Mouse (Mus musculus) gonadal fat pad, adult 2 months (tissue): Measurements from ENCODE around the gene Ctnna3. TPM values are rescaled to one million over a fixed set of nuclear protein-coding genes. Genes with fewer than 3 reads are reported as not detected.
"Not testable (repeated sequence)": the region's sequence is repeated elsewhere in the genome, so short reads cannot be mapped to it uniquely, and the experiment has no call there.

Experiments
- DNase-seq: peaks from one replicate; pipeline ENCODE4 v3.0.0-alpha.2; 2012; ENCODE audit warnings: low read depth
- polyA plus RNA-seq: library from polyadenylated mRNA; depleted of rRNA; stranded (reverse); fragments of >200 nt; gene quantifications from 2 replicates; pipeline ENCODE4 v1.2.3, GENCODE M21; 2012

The Ctnna3 gene
- polyA plus RNA-seq, 1 experiment, result 0.50 TPM

DNA sequence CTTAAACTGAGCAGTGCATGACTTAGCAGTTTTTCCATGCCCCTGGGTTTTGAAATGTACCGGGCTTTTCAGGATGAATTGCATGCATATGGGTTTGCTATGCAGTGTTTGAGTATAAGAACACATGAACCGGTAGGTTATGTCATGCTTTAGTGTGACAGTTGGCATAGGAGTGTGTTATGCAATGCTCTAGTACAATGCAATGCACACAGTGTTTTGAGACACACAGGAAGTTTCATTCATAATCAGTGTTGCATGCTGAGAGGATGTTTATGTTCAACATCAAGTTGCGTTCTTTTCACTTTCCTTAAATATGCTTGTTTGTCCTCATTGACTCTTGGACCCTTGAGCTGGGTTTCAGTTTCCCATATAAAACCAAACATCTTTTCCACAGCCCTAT, 758.1 kb downstream of the Ctnna3 start:
- no peak for DNase-seq

- DNase-seq, result no peak
Observed at GRCm38 (mm10) chr10:64197584-64197983, 767.7 kb downstream of the Ctnna3 start.

GRCm38 (mm10) chr10:64215632-64216031, 785.7 kb downstream of the Ctnna3 start:
- no peak for DNase-seq

GRCm38 (mm10) chr10:64223023-64223422, 793.1 kb downstream of the Ctnna3 start:
- DNase-seq, result no peak

DNA sequence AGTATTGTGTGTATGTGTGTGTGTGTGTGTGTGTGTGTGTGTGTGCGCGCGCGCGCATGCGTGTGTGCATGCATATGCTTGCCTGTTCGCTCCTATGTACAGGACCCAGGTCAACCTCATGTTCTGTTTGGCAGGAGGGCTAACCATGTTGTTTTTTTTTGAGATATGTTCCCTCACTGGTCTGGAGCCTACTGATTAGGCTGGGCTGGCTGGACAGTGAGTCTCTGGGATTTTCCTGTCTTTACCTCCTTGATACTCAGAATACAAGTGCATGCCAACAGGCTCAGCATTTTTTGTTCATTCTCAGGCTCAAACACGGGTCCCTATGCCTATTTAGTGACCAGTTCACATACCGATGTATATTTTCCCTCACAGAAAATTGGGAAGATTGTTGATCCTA, 794.1 kb downstream of the Ctnna3 start:
- no peak for DNase-seq

DNA sequence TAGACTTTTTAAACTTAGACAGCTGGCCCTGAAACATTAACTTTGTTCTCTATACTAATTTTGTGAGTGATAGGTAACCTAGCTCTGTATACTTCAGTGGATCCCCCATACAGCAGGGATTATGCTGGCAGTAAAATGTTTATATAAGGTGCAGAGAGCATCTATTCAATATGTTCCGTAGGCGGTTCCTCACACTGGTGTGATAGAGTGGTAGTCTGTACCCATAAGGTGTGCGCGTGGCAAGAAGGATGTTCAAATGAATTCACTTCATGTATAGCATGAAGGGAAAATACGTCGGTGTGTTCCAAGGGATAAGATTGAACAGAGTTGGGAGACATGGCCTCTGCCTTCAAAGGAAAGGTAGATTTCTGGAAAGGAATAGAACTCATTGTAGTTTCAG, 794.5 kb downstream of the Ctnna3 start:
- DNase-seq, result no peak

GRCm38 (mm10) chr10:64225826-64226225, 795.9 kb downstream of the Ctnna3 start:
- not testable (repeated sequence) for DNase-seq

- DNase-seq, result no peak
Observed at GRCm38 (mm10) chr10:64243421-64243820, 813.5 kb downstream of the Ctnna3 start.

DNA sequence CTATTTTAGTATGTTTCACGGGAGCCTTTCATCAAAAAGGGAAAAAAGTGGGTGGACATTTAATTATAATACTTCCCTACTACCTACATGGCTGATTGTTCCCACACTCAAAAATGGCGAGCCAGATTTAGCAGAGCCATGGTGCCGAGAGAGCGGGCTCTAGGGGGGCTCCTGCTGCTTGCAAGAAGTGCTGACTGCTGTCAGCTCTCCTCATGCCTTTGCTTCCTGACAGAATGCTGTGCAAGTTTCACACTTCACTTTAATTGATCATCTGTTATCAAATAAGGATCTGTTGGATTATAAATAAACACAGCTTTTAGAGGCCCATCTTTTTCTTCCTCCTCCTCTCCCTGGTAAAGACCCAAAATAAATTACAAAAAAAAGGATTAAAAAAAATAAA, 838.3 kb downstream of the Ctnna3 start:
- no peak for DNase-seq

DNA sequence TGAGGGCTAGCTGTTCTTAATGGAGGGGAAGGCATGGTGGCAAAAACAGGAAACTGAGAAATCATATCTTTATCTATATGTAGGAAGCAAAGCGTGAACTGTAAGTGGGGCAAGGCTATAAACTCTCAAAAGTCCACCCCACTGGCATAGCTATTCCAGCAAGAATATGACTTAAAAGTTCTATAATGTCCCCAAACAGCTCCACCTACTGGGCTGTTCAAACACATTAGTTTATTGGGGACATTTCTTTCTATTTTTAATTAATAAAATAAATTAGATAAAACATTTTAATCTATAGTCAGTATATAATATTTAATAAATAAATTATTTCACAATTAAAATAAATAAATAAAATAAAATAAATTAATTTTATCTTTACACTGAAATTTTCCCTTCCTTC, 845.2 kb downstream of the Ctnna3 start:
- DNase-seq, result no peak

- no peak for DNase-seq
Observed at GRCm38 (mm10) chr10:64278836-64279235, 848.9 kb downstream of the Ctnna3 start.

GRCm38 (mm10) chr10:64305802-64306201, 875.9 kb downstream of the Ctnna3 start:
- no peak for DNase-seq

DNA sequence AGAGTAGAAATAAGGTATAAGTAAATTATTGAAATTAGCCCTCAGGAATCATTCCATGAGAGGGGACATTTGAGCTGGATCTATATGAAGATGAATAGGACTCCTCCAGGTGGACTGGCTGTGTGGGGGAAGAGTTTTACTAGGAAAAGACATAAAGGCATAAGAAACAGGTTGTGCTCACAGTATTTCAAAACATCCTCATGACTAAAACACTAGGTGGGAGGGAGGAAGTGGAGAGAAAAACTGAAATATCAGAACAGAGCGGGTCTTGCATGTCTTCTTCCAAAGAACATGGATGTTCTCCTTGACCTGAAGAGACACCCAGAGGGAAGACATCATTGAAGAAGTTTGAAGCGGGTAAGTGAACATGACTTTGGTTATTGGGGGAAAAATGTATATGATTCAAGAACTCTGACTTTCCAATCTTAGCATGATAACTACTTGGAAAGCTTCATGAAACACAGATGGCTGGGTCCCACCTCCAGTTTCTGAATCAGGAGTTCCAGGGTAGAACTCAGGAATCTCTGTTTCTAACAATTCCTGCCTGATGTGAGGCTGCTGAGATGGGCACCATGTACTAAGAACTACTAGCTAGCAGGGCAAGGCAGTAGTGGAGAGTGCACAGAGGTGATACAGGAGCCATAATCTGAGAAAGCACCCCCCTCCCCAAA, 881.9 kb downstream of the Ctnna3 start:
- no peak for DNase-seq

- no peak for DNase-seq
Observed at GRCm38 (mm10) chr10:64320332-64320731, 890.4 kb downstream of the Ctnna3 start.

GRCm38 (mm10) chr10:64342702-64343379, 912.9 kb downstream of the Ctnna3 start:
- DNase-seq, result no peak

DNA sequence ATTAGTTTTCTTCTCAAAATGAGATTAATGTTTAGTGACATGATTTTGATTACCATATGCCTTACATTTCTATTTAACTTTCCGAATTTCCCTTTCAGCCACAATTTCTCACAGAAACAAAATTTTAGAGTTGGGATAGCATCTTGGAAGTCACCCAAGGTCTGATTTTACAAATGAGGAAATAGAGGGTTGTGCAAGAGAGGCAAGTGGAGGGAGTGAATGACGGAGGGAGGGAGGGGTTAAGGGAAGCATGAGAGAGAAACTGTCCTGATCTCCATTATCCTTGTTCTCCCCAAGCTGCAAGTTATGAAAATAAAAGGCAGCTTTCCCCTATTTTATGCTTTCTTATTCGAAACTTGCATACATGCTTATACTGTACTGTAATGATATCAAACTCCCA, 943.4 kb downstream of the Ctnna3 start:
- no peak for DNase-seq

GRCm38 (mm10) chr10:64377751-64378150, 947.9 kb downstream of the Ctnna3 start:
- DNase-seq, result no peak

GRCm38 (mm10) chr10:64396579-64396978, 966.7 kb downstream of the Ctnna3 start:
- no peak for DNase-seq

DNA sequence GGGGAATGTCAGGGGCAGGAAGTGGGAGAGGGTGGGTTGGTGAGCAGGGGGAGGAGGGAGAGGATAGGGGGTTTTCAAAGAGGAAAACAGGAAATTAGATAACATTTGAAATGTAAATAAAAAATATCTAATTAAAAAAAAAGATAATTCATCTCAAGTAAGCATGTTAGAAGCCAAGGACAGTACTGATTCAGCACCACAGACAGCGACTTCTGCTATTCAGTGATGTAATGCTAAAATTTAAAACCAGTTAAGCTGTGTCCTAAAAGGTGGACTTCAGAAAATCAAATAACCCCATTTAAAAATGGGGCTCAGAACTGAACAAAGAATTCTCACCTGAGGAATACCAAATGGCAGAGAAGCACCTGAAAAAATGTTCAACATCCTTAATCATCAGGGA, 988.5 kb downstream of the Ctnna3 start:
- not testable (repeated sequence) for DNase-seq

DNA sequence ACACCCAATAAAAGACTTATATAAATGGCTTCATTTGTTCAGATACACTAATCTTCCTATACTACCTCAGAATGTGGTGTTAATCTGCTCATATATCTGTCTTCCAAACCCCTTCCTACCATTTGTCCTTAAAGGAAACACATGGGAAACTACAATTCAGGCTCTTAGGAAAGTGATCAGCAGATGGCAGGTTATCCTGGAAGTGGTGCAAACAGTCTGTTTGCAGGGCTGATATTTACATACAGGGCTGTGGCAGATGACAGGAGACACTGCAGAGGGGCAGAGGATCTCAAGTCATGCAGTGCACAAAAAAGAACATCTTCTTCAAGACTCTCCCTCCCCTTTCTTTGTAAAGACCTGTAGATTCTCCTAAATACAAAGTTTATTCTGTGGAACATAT, 1008.8 kb downstream of the Ctnna3 start:
- DNase-seq, result no peak

DNA sequence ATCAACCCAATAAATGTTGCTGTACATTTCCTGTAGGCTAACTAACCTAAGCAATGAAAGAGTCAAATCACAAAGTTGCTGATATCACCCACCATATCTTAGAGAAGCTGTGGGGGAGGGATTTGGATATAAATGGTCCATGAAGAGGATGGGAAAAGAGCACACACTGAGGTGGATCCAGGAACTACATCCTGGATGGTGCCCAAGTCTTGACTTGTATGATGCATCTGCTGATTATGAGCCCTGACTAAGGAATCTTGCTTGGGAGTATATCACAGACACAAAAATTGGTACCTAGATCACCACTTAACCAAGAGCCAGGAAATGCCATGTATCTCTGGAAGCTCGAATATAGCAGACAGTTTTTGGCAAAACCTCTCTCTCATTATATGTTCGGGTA, 1018.7 kb downstream of the Ctnna3 start:
- DNase-seq, result no peak

DNA sequence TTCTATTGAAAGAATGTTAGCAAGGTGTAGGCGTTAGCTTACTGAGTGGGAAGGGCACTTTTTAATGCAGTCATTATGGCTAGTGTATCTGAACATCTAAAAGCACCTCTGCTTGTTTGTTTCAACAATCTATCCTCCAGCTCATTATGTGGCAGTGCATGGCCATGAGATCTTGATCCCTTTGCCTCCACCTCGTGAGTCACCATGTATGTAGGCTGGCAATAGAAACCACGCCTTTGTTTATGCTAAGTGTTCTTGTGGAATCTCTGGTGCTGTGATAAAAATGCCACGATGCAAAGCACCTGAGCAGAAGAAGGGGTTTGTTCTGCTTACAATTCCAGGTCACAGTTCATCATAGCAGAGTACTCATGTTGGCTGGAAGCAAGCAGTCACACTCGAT, 1053.4 kb downstream of the Ctnna3 start:
- no peak for DNase-seq

DNA sequence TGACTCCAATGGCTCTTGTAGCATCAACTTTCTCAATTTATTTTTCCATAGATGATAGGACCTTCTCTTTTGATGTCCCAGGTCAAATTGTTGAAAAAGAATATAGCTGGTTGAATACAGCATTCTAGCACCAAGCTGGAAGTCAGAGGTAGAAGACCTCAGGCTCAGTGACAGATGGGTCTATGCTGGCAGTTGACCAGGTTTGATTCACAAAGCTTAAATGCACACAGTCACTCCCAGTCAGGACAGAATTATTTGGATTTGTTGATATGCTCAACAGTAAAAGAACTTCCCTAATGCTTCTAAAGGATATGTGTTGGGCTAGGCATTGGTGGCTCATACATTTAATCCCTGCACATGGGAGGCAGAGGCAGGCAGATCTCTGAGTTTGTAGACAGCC, 1059.6 kb downstream of the Ctnna3 start:
- no peak for DNase-seq

DNA sequence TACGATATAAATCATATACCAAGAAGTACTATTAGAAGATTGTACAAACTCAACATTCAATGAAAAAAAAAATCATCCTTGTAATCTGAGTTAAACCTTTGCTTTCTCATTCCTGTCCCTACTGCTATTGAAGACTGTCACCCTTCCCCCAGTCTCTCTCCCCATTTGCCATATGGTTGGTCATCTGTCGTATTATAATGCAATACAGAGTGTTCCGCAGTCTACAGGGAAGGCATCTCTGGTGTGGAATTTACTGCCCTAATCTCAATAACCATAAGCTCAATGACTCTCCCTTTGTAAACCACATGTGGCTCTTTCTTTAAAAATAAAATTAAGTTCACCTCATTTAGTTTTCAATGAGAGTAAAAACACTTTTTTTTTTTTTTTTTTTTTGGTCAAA, 1113.7 kb downstream of the Ctnna3 start:
- DNase-seq, result no peak
